In genomic region chr6:129228935-129229773, GRCm38 (mm10) we compare ENCODE assay signal across 11 mouse cellular contexts. TPM values are rescaled to one million over a fixed set of nuclear protein-coding genes. Genes with fewer than 3 reads are reported as not detected.
DNase-seq lines count a peak whose midpoint lies in the region; ATAC-seq and TF ChIP-seq lines count a peak whose summit lies in the region.
"Had no signal": no experiment of that assay in that cellular context is flagged by ENCODE, and none has a peak within 500 bp of the region (broad histone marks: within the 10 kb centered on the region; RNA-seq: fewer than 3 reads in every experiment).

No protein-coding gene starts in this region.

- no peak overlapping the region for H3K9ac ChIP-seq in heart, embryonic 14.5 days (ENCODE audit: low read length)
- H3K9ac ChIP-seq in lung, postnatal 0 days (replicated peaks; ENCODE audit: low read depth) = no peak overlapping the region

- no peak overlapping the region for H3K4me2 ChIP-seq in heart, embryonic 14.5 days (ENCODE audit: low read length)
- no peak overlapping the region for H3K4me2 ChIP-seq in lung, postnatal 0 days (replicated peaks; ENCODE audit: low read depth, low read length)

- no peak for DNase-seq in heart, postnatal 4 days
- DNase-seq in lung, postnatal 0 days (ENCODE audit: low spot score) = no peak
- DNase-seq in lung, postnatal 25 days (ENCODE audit: low spot score) = no peak
- no peak for DNase-seq in ovary, adult 18-20 months (ENCODE audit: low spot score)
- DNase-seq in urinary bladder, postnatal 25 days (ENCODE audit: low spot score) = no peak

- H3K4me1 ChIP-seq in heart, embryonic 14.5 days (ENCODE audit: control insufficient read depth in 2 of 2, insufficient read depth in 2 of 2, low read length in 2 of 2) = peaks cover 6 to 8% of the 10 kb centered on the region in 2 experiments
- H3K4me1 ChIP-seq in lung, postnatal 0 days (ENCODE audit: insufficient read depth, low read depth, low read length) = peaks cover 20% of the 10 kb centered on the region; the same call in 1 of the 2 replicates
- no peaks in the 10 kb centered on the region; the same call in none of the 2 replicates for H3K4me1 ChIP-seq in cortical plate, adult 2 months (ENCODE audit: control insufficient read depth, insufficient read depth, low read length)
- H3K4me1 ChIP-seq: forebrain, embryonic 10.5 days had no signal

- H3K27ac ChIP-seq in heart, embryonic 14.5 days (replicated peaks in 1 of 2; ENCODE audit: control insufficient read depth in 1 of 2, insufficient read depth in 1 of 2, low read depth in 2 of 2, low read length in 2 of 2) = peak overlapping the region; percentile 86 to 89
- peak overlapping the region; percentile 89 for H3K27ac ChIP-seq in lung, postnatal 0 days (ENCODE audit: low read length)
- H3K27ac ChIP-seq in cortical plate, adult 2 months (ENCODE audit: insufficient read depth, low read length) = peak overlapping the region; percentile 87
- H3K27ac ChIP-seq: forebrain, embryonic 10.5 days had no signal

- ATAC-seq in heart, embryonic 14.5 days (ENCODE audit: insufficient number of reproducible peaks, insufficient read depth, low FRiP score, low read depth) = no peak
- no peak for ATAC-seq in lung, postnatal 0 days
- 0 out of 2 replicates have a peak, but pooled peaks have one; percentile 0 for ATAC-seq in megakaryocyte progenitor cell, adult 5-6 weeks (replicated peaks; ENCODE audit: poor library complexity)

- TF ChIP-seq EP300 in lung, postnatal 0 days (IDR thresholded peaks at IDR 0.05) = peak; percentile 9; the same call in 1 of the 2 replicates

- no peaks in the 10 kb centered on the region for H3K27me3 ChIP-seq in heart, embryonic 14.5 days (ENCODE audit: control insufficient read depth, insufficient read depth, low read length)
- H3K27me3 ChIP-seq in lung, postnatal 0 days (replicated peaks; ENCODE audit: insufficient read depth, low read length) = no peaks in the 10 kb centered on the region

- H3K4me3 ChIP-seq in heart, embryonic 14.5 days (ENCODE audit: control insufficient read depth in 1 of 2, insufficient read depth in 1 of 2, low read depth in 1 of 2, low read length in 2 of 2) = no peak overlapping the region
- no peak overlapping the region for H3K4me3 ChIP-seq in lung, postnatal 0 days (ENCODE audit: low read depth, low read length)
- no peak overlapping the region for H3K4me3 ChIP-seq in cortical plate, adult 2 months (ENCODE audit: insufficient read depth, low read length)
- H3K4me3 ChIP-seq: forebrain, embryonic 10.5 days had no signal

- no peaks in the 10 kb centered on the region for H3K36me3 ChIP-seq in heart, embryonic 14.5 days (ENCODE audit: control insufficient read depth, insufficient read depth, low read length)
- H3K36me3 ChIP-seq in lung, postnatal 0 days (ENCODE audit: insufficient read depth, low read length) = no peaks in the 10 kb centered on the region
- H3K36me3 ChIP-seq: forebrain, embryonic 10.5 days had no signal

- TF ChIP-seq CTCF in lung, postnatal 0 days (IDR thresholded peaks at IDR 0.05) = no peak
- no peak for TF ChIP-seq CTCF in cortical plate, adult 2 months (IDR thresholded peaks at IDR 0.05; ENCODE audit: extremely low read depth, insufficient read depth, low read length)

- no peaks in the 10 kb centered on the region for H3K9me3 ChIP-seq in heart, embryonic 14.5 days (ENCODE audit: control insufficient read depth, low read length)
- H3K9me3 ChIP-seq in lung, postnatal 0 days (ENCODE audit: low read length) = no peaks in the 10 kb centered on the region
- H3K9me3 ChIP-seq: forebrain, embryonic 10.5 days had no signal

- WGBS in heart, embryonic 14.5 days = 36% methylated on average over 3 of the region's 3 CpGs
- WGBS in lung, postnatal 0 days = 29% methylated on average over 3 of the region's 3 CpGs

- TF ChIP-seq POLR2A in cortical plate, adult 2 months (IDR thresholded peaks at IDR 0.05; ENCODE audit: extremely low read depth, insufficient read depth, low read length) = no peak

RNA-seq across cellular contexts. Expression of gene Cd69, which starts 46.1 kb away (rescaled TPM):
- 0.18 and 0.35 TPM in 2 replicates for polyA plus RNA-seq in heart, embryonic 14.5 days (2014; fragmentation: Nextera tagmentation; extraction: Ambion mirVana)
- not detected for total RNA-seq in heart, postnatal 4 days (2021)
- polyA plus RNA-seq in lung, postnatal 0 days (2015; fragmentation: Nextera tagmentation; extraction: Ambion mirVana) = 0.39 and 0.48 TPM in 2 replicates
- not detected in 2 replicates for polyA plus RNA-seq in cortical plate, adult 2 months (2012; rRNA removed)
- 128 and 146 TPM in 2 replicates for total RNA-seq in megakaryocyte progenitor cell, adult 5-6 weeks (2015)
- total RNA-seq in megakaryocyte progenitor cell, adult 5-6 weeks (2017) = 109 and 150 TPM in 2 replicates
- total RNA-seq: layer of hippocampus, postnatal 14 days had no signal
- polyA plus RNA-seq: neural tube, embryonic 11.5 days had no signal

RNA-seq across cellular contexts. Expression of gene Clec2d, which starts 48.7 kb away (rescaled TPM):
- polyA plus RNA-seq in heart, embryonic 14.5 days (2014; fragmentation: Nextera tagmentation; extraction: Ambion mirVana) = 0.38 and 0.39 TPM in 2 replicates
- 10 to 100 TPM; 14.5 to 19.7 TPM for total RNA-seq in heart, postnatal 4 days (2021)
- polyA plus RNA-seq in lung, postnatal 0 days (2015; fragmentation: Nextera tagmentation; extraction: Ambion mirVana) = 4.5 and 5.1 TPM in 2 replicates
- polyA plus RNA-seq in cortical plate, adult 2 months (2012; rRNA removed) = 15.6 and 16.0 TPM in 2 replicates
- 16.8 and 26.4 TPM in 2 replicates for total RNA-seq in megakaryocyte progenitor cell, adult 5-6 weeks (2015)
- total RNA-seq in megakaryocyte progenitor cell, adult 5-6 weeks (2017) = 101 and 118 TPM in 2 replicates
- polyA plus RNA-seq: forebrain, embryonic 10.5 days; neural tube, embryonic 11.5 days had no signal
